Mouse (Mus musculus) forebrain, embryonic 16.5 days (tissue): Measurements from ENCODE around the gene Lctl. TPM values are rescaled to one million over a fixed set of nuclear protein-coding genes. Genes with fewer than 3 reads are reported as not detected.

Experiments
- ATAC-seq: fragments of 200-750 bp; cut with Nextera tagmentation; 2 replicates; pipeline ENCODE4 v1.8.0; 2017; ENCODE audit warnings: mild to moderate bottlenecking, moderate library complexity
- H3K27ac ChIP-seq: fragments of 300-500 bp; sonication (generic); 2 replicates; pipeline ENCODE4 v1.5.1; 2014; ENCODE audit warnings: low read length, control low read depth
- H3K27me3 ChIP-seq: fragments of 300-500 bp; sonication (generic); replicated peaks from 2 replicates; pipeline ENCODE4 v1.6.1; 2014; ENCODE audit warnings: low read length; ENCODE audit not compliant: control insufficient read depth, insufficient read depth
- H3K36me3 ChIP-seq: fragments of 300-500 bp; sonication (generic); 2 replicates; pipeline ENCODE4 v1.6.1; 2014; ENCODE audit not compliant: control insufficient read depth, insufficient read depth
- H3K4me1 ChIP-seq: fragments of 300-500 bp; sonication (generic); replicated peaks from 2 replicates; pipeline ENCODE4 v1.6.1; 2014; ENCODE audit warnings: low read length; ENCODE audit not compliant: control insufficient read depth, insufficient read depth
- H3K4me2 ChIP-seq: fragments of 300-500 bp; sonication (generic); 2 replicates; pipeline ENCODE4 v1.6.1; 2014; ENCODE audit warnings: mild to moderate bottlenecking, low read length, control low read depth
- H3K4me3 ChIP-seq: fragments of 300-500 bp; sonication (generic); replicated peaks from 2 replicates; pipeline ENCODE4 v1.5.1; 2014; ENCODE audit warnings: mild to moderate bottlenecking, low read length, control low read depth
- H3K9ac ChIP-seq: fragments of 300-500 bp; sonication (generic); replicated peaks from 2 replicates; pipeline ENCODE4 v1.6.1; 2014; ENCODE audit warnings: low read depth, low read length, control low read depth
- H3K9me3 ChIP-seq: fragments of 300-500 bp; sonication (generic); 2 replicates; pipeline ENCODE4 v1.6.1; 2016; ENCODE audit warnings: low read length; ENCODE audit not compliant: control insufficient read depth
- WGBS: fragments of 180-500 bp; shearing (Covaris S2); extraction: QIAGEN DNeasy Blood & Tissue Kit; methylation state at CpG from one replicate; pipeline ENCODE4 v1.1.7; 2014; 5-methylcytosine and 5-hydroxymethylcytosine counted together
- polyA plus RNA-seq: library from polyadenylated mRNA; unstranded; fragments of >200 nt; fragmentation: Nextera tagmentation; extraction: Ambion mirVana; gene quantifications from 2 replicates; pipeline ENCODE4 v1.2.1, GENCODE M21; 2015

Gene Lctl
- not detected in 2 replicates for polyA plus RNA-seq

- Histone ChIP-seq H3K4me1 (no peaks in the 10 kb centered on the region), H3K4me3 (no peak within 1 kb of the TSS), H3K9ac (no peak within 1 kb of the TSS), H3K27ac (no peak within 1 kb of the TSS), H3K27me3 (no peaks in the 10 kb centered on the region), H3K36me3 (no peaks in the 10 kb centered on the region), H3K4me2 (no peak within 1 kb of the TSS), H3K9me3 (no peaks in the 10 kb centered on the region)
- WGBS, result 57% methylated on average over 3 of the region's 3 CpGs
- ATAC-seq, result no peak
Observed at GRCm38 (mm10) chr9:64116876-64117275, at the start of gene Lctl. Lctl (plus strand) TSS chr9:64117147.

DNA sequence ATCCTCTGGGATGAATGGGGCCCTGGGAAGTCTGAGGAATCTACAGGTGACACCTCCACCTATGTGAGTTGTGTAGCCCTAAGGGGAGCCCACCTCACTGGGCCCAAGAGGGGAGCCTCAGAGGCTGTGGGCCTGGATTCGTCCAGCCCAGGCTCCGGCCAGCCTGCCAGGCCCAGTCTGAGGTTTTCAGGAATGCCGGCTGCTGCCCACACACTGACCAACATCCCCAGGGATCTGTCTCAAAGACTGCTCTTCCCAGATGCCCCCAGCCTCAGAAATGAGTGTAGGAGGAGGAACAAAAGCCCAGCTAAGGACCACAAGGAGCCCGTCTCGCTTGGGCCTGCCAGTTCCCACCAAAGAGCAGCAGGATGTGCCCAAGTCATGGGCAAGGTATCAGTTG, 49.2 kb upstream of the Lctl start:
- Histone ChIP-seq H3K4me1 (peaks cover 7% of the 10 kb centered on the region), H3K4me2 (no peak overlapping the region), H3K27ac (no peak overlapping the region), H3K9me3 (no peaks in the 10 kb centered on the region), H3K9ac (no peak overlapping the region), H3K36me3 (no peaks in the 10 kb centered on the region), H3K4me3 (no peak overlapping the region), H3K27me3 (no peaks in the 10 kb centered on the region)
- 92% methylated on average over 5 of the region's 5 CpGs for WGBS
- ATAC-seq, result no peak

DNA sequence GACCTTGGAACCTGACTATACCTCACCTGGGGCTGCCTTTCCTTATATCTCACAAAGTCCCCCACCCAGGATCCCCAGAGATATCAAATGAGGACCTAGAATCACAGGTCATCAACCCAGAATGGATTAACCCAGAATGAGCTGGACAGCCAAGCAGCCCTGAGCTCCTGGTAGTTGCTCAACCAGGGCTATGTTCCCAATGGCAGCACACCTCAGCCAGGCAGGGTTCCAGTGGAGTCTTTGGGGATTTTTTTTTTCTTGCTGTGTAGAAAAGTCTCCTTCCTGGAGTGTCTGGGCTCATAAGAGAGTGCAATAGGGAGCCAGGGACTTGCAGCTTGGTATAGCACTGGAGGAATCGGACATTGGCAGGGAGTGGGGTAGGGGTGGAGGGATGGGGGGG, 48.4 kb upstream of the Lctl start:
- no peaks in the 10 kb centered on the region for H3K27me3 ChIP-seq

DNA sequence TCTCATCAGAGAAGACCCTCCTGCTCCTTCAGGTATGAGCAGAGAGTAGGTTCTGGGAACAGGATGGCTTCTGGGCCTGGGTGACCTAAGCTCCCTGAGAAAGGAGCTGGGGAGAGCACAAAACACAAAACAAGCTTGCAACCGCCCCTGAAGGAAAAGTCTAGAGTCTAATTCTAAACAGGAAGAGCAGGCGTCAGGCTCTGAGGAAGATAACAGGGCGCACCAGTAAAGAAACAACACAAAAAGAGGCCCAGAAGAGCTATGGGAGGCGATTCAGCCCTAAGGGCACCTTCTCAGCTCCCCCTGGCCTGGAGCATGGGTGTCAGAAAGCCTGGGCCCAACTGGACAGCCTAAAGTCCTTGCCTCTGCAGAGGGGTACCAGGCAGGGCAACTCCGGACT, 47.8 kb upstream of the Lctl start:
- no peak overlapping the region for H3K27ac ChIP-seq
- H3K27me3 ChIP-seq, result no peaks in the 10 kb centered on the region
- H3K4me1 ChIP-seq, result peaks cover 7% of the 10 kb centered on the region
- no peak overlapping the region for H3K4me2 ChIP-seq
- 88% methylated on average over 5 of the region's 5 CpGs for WGBS
- H3K36me3 ChIP-seq, result no peaks in the 10 kb centered on the region
- no peaks in the 10 kb centered on the region for H3K9me3 ChIP-seq
- no peak for ATAC-seq
- H3K9ac ChIP-seq, result no peak overlapping the region
- no peak overlapping the region for H3K4me3 ChIP-seq

More for the DNA sequence above, 48.4 kb upstream of the Lctl start:
- H3K36me3 ChIP-seq, result no peaks in the 10 kb centered on the region
- 86% methylated on average over 1 of the region's 1 CpGs for WGBS
- no peak overlapping the region for H3K27ac ChIP-seq
- H3K4me1 ChIP-seq, result peaks cover 7% of the 10 kb centered on the region
- no peak for ATAC-seq
- H3K4me3 ChIP-seq, result no peak overlapping the region
- no peak overlapping the region for H3K9ac ChIP-seq
- H3K4me2 ChIP-seq, result no peak overlapping the region
- no peaks in the 10 kb centered on the region for H3K9me3 ChIP-seq

DNA sequence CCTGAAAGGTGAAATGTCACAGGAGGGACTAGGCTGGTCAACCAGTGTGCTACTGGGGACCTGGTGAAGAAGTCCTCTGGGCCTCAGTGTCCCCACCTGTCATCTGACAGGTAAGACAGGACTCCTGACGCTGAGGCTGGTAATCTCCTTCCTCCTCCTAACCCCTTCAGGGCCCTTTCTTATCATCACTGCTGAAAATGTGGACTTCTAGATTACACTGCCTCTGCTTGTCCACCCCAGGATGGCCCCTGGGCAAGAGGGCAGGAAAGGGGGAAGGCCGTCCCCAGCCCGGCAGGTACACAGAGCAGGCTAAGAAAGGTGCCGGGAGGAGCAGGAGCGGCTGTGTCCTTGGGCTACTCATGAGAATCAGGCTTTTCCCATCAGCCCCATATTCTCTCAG, 46.3 kb upstream of the Lctl start:
- no peaks in the 10 kb centered on the region for H3K36me3 ChIP-seq
- no peak overlapping the region for H3K4me3 ChIP-seq
- H3K9ac ChIP-seq, result no peak overlapping the region
- 90% methylated on average over 5 of the region's 5 CpGs for WGBS
- no peaks in the 10 kb centered on the region for H3K9me3 ChIP-seq
- no peaks in the 10 kb centered on the region for H3K27me3 ChIP-seq
- ATAC-seq, result no peak
- peaks cover 7% of the 10 kb centered on the region for H3K4me1 ChIP-seq
- H3K4me2 ChIP-seq, result no peak overlapping the region
- no peak overlapping the region for H3K27ac ChIP-seq

GRCm38 (mm10) chr9:64074831-64075230, 42.1 kb upstream of the Lctl start:
- H3K4me2 ChIP-seq, result no peak overlapping the region
- WGBS, result 89% methylated on average over 8 of the region's 8 CpGs
- no peak overlapping the region for H3K9ac ChIP-seq
- H3K36me3 ChIP-seq, result no peaks in the 10 kb centered on the region
- H3K4me1 ChIP-seq, result no peaks in the 10 kb centered on the region
- H3K27ac ChIP-seq, result no peak overlapping the region
- no peaks in the 10 kb centered on the region for H3K9me3 ChIP-seq
- H3K4me3 ChIP-seq, result no peak overlapping the region
- no peak for ATAC-seq
- H3K27me3 ChIP-seq, result no peaks in the 10 kb centered on the region

DNA sequence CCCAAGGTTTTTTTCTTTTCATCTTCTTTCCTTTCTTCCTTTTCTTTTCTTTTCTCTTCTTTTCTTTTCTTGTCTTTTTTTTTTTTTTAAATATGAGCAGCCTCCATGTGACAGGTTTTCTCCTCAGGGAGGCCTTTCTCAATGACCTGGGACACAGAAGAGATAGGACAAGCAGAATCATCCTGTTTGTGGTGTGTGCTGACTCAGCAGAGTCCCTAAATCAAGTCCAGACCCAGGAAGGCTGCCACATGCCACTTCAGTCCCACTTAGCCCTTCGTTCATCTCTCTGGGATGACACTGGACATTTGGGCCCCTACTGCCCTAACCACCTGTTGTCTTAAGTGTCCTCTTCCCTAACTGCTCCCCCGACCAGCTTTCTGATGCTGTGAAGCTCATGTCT, 40.5 kb upstream of the Lctl start:
- no peak for ATAC-seq
- WGBS, result 79% methylated on average over 2 of the region's 2 CpGs
- Histone ChIP-seq H3K4me3 (no peak overlapping the region), H3K9me3 (no peaks in the 10 kb centered on the region), H3K4me1 (no peaks in the 10 kb centered on the region), H3K4me2 (no peak overlapping the region), H3K9ac (no peak overlapping the region), H3K27ac (no peak overlapping the region), H3K36me3 (no peaks in the 10 kb centered on the region), H3K27me3 (no peaks in the 10 kb centered on the region)

DNA sequence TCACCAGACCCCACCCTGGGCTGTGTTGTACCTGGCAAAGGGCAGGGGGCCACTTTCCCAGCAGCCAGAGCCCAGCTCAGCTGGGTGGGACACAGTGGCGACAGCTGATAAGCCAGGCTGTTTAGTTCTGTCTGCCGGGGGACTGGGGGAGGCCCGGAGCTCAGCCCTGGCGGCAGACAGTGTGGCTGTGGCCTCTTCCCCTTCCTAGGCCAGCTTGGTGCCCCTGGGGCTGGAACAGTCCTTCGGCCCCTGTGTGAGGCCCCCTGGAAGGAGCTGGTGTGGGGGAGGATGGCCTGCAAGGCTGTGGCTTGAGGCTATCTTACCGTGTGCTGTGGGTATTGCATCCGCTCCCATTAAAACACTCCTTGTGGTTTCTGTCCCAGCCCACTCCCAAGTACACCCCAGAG, 38.6 kb upstream of the Lctl start:
- Histone ChIP-seq H3K4me2 (no peak overlapping the region), H3K27ac (no peak overlapping the region), H3K4me3 (no peak overlapping the region), H3K36me3 (no peaks in the 10 kb centered on the region), H3K4me1 (no peaks in the 10 kb centered on the region), H3K9me3 (no peaks in the 10 kb centered on the region), H3K27me3 (0 out of 2 replicates have a peak, but pooled peaks cover 2% of the 10 kb centered on the region), H3K9ac (no peak overlapping the region)
- WGBS, result 55% methylated on average over 7 of the region's 7 CpGs
- no peak for ATAC-seq

DNA sequence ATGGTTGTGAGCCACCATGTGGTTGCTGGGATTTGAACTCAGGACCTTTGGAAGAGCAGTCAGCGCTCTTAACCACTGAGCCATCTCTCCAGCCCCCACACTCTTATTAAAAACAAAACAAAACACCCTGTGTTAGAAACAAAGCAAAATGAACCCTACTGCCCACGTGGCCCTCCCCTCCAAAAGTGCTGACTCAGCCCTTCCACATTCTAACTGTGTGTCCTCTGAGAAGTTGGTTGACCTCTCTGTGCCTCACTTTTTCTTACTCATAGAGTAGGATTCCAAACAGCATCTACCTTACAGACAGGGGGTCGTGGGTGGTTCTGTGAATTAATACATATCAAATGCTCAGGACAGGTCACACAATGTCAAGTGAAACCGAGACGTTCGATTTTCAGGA, 37.0 kb upstream of the Lctl start:
- ATAC-seq, result no peak
- no peak overlapping the region for H3K9ac ChIP-seq
- H3K4me2 ChIP-seq, result no peak overlapping the region
- no peak overlapping the region for H3K4me3 ChIP-seq
- 84% methylated on average over 6 of the region's 6 CpGs for WGBS
- 0 out of 2 replicates have a peak, but pooled peaks cover 4% of the 10 kb centered on the region for H3K27me3 ChIP-seq
- H3K36me3 ChIP-seq, result no peaks in the 10 kb centered on the region
- H3K4me1 ChIP-seq, result peaks cover 8% of the 10 kb centered on the region
- H3K9me3 ChIP-seq, result no peaks in the 10 kb centered on the region
- H3K27ac ChIP-seq, result no peak overlapping the region

DNA sequence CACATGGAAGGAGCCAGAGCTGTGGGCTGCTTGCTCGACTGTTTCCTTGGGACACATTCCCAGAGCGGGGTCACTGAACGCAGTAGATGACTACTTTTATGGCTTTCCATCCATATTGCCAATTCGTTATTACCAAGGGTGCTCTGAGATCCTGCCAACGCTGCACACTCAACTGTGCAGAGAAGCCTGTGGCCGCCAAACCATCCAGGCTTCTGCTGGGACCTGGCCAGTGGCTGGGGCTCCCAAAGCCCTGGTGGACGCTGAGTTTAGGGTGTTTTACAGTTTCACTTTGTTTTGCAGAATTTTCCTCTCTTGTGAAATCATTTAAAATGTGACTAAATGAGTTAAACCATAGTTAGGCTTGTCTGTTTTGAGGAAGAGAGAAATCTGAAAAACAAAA, 32.7 kb upstream of the Lctl start:
- 0 out of 2 replicates have a peak, but pooled peaks cover 4% of the 10 kb centered on the region for H3K27me3 ChIP-seq
- no peak overlapping the region for H3K27ac ChIP-seq
- WGBS, result 34% methylated on average over 7 of the region's 7 CpGs
- ATAC-seq, result no peak
- H3K4me1 ChIP-seq, result peaks cover 12% of the 10 kb centered on the region
- H3K4me2 ChIP-seq, result peak overlapping the region; percentile 63
- peak overlapping the region; percentile 43 for H3K4me3 ChIP-seq
- H3K9me3 ChIP-seq, result no peaks in the 10 kb centered on the region
- no peaks in the 10 kb centered on the region for H3K36me3 ChIP-seq
- peak overlapping the region; percentile 62 for H3K9ac ChIP-seq
